Mouse (Mus musculus) lung, postnatal 14 days (tissue): ENCODE results near the gene Etv6.
A peak's percentile ranks its signal among the peaks of the same experiment; 100 is the strongest.

Source experiments
- DNase-seq: peaks from one replicate; pipeline ENCODE4 v3.0.0; 2021

Gene Etv6

DNA sequence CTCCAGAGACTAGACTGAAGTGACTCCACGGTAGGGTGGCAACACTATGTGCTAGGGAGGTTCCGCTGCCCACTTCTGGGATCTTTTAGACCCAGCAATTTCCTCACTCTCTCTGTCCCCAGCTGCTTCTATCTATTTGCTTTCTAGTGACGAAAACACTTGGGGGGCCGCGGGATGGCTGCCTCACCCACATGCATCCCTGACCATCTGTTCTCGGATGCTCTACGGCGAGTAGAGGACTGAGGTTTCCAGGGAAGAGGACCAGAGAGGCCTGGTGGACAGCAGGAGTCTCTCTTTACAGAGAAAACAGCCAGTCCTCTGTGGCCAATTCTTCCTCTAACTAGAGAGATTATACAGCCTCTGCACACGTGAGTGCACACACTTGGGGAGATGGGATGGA, 43.6 kb downstream of the Etv6 start:
- DNase-seq = no peak

DNA sequence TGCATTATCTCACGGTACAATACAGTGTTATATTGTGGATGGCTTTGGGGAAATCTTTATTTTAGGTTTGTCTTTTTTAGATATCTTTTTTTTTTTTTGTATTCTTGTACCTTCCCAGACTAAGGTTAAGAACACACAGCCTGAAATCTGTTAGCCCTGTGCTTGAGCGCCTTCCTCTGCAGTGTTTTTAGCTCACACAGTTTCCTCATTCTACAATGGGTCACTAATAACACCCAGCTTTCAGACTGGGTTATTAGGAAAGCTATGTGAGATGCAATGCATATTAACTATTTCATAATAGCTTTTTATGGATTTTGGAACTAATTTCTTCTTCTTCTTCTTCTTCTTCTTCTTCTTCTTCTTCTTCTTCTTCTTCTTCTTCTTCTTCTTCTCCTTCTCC, 44.1 kb downstream of the Etv6 start:
- no peak for DNase-seq

DNA sequence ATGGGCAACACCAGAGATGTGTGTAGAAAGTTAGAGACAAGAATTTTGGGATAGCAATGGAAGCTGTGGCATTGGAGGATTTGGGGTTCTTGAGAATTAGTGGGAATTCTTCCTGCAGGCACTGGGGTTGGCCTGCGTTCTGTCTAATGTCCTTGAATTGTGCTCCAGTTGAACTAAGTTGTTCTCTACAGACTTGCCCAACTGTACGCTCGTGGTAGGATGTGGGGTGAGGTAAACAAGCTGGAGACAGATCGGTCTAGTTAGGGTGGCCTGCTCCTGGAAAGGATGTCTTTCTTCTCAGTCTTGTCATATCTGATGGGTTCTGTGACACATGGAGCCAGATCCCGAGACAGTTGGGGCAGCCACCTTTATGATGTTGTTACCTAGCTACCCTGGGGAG, 45.4 kb downstream of the Etv6 start:
- DNase-seq = no peak

DNA sequence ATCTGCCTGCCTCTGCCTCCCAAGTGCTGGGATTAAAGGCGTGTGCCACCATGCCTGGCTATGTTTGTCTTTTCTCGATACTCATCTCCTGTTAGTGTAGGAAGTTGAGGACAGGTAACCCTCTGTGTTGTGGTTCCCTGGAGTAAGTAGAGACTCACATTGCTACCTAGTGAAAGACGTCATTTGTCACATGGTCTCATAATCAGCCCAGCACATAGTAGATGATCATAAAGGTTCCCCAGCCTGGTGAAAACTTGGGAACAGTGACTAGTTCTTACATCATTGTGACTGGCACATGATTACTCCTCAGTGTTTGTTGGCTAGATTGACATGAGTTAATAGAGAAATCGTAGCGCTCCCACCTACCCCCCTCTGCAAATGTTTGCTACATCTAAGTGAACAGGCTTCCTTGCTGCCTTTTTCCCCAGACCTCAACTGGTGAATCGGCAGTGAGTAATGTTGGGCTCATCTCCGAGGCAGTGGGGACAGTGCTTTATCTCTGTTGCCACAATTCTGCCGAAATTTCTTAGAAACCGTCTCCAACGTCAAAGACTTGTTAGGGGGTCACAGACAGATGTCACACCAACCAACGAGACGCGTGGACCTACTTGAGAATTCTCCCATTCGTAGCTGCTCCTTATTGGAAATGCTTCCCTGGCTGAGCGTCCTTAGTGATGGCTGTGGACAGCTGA, 46.9 kb downstream of the Etv6 start:
- DNase-seq = no peak

DNA sequence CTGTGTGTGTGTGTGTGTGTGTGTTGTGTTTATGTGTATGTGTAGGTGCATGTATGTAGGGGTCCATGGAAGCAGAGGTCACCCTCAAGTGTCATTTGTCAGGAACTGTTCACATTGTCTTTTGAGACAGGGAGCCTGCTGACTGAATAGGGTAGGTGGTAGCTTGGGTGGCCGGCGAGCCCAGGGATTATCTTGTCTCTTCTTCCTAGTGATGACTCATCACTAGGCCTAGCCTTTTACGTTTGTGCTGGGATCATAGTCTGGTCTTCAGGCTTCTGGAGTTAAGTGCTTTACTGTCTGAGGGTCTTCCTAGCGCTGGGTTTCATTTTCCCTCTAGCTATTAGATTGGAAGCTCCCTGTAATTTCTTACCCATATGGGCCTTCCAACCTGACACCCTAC, 47.9 kb downstream of the Etv6 start:
- DNase-seq = no peak

DNA sequence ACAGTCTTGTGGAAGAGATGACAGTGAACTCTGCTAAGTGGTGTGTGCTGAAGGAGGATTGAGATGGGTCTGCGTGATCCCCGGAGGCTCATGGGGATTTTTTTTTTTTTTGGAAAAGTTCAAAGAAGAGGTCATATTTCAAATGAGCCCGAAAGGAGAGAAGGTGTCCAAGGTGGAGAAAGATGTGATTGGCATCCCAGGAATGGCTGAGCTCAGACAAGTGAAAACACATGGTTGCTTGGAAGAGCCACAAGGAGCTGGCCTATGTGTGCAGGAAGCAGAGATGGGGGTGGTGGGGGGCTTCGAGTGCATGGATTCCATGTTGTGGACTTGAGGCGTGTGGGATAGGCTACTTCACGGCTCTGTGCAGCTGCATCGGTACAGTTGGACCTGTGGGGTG, 50.9 kb downstream of the Etv6 start:
- no peak for DNase-seq

DNA sequence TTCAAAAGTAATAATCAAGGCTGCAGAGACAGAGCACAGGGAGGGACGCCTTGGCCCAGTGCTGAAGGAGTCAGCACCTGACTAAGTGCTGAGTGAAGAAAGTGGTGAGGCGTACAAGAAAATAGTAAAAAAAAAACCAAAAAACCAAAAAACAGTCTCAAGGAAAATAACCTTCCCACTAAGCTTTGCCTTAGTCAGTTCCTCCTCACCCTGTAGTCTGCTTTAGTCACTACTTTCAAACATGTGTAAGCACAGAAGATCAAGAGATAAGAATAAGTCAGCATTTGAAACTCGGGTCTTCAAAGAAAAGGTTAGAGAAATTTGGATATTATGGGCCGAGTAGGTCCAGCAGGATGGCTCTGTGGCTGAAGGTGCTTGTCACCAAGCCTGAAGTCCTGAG, 52.2 kb downstream of the Etv6 start:
- no peak for DNase-seq

DNA sequence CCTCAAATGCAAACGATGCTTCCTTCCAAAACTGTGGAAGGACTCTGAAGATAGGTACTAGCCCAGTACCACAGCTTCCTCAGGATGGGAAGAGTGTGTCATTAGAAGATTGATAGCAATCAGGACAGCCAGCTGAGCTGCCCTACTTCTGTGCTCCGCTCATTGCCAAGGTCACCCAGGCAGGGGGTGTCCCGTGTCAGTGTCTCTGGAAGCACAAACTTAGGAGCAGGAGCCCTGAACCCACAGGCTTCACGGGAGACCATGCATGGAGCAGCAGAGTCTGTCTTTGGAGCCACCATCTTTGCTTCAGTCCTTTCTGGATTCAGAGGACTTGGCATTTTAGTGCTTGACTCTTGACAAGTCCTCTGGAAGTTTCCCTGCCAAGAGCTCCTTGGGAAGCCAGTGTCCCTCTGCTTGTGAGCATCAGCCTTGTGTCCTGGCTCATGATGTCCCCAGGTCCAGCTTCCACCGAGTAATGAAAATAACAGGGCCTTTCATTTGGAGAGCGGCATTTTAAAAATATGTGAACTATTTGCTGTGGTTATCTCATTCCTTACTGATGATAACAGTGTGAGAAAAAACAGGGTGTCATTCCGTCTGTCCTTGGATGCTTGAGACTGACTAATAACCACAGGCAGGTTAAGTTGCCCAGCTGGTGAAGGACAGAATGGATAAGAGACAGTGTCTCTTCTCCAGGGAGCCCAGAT, 54.3 kb downstream of the Etv6 start:
- no peak for DNase-seq

DNA sequence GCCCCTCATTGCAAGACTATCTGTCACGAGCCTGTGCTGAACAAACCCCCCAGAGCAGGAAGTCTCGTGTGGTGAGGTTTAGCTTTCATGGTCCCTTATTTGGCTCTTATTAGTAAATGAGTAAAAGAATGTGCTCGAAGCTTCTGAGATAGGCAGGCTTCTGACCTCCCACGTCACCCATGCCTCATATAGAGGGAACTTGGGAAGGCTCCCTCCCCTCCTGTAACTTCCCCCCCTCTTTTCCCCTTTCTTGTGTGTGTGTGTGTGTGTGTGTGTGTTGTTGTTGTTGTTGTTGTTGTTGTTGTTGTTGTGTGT, 54.8 kb downstream of the Etv6 start:
- DNase-seq = no peak

DNA sequence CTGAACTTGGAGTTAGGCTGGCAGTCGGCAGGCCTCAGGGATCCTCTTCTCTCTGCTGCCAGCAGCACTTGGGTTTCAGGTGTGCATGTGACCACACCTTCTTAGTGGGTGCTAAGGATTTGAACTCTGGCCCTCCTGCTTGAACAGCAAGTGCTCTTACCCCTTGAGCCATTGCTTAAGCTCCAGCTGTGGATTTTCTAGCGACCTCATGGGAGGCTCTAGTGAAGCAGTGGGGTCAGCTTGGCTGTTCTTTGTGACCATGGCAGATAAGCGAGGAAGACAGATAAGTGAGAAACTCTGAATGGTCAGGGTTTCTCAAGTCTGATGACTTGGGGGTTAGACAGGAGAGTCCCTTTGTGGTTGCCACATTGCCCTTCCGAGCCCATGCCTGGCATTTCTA, 55.4 kb downstream of the Etv6 start:
- no peak for DNase-seq

DNA sequence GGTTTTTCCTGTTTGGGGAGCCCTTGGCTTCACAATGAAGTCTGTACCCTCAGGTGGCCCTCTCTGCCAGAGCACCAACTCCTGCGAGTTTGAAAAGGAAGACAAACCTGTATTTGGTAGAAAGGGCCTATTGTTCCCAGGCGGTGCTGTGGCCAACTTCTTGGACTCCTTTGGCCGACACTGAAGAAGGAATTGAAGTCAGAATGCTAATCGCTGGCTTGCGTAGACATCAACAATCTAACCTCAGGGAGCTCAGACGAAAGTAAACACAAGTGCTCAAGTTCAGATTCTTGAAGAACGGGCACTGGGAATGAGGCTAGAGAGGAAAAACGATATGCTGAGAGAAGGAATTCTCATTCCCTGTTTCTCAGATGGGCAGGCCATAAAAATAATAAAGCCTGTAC, 55.9 kb downstream of the Etv6 start:
- peak; percentile 12 for DNase-seq

DNA sequence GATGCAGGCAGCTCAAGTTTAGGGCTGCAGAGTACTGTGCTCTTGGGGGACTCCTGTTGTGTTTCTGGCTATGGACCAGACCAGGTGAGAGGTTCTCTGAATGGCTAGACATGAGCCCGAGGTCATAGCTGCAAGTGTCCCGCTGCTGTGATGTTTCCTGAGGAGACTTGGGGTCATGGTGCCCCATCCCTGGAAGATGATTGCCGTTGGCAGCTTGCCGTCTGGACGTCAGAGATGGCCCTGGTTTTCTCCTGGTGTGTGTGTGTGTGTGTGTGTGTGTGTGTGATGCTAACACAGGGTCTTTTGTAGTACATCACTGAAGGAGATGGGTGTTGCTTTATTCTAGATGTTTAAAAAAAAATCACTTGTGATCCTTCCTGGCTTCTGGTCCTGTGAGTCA, 58.6 kb downstream of the Etv6 start:
- no peak for DNase-seq

DNA sequence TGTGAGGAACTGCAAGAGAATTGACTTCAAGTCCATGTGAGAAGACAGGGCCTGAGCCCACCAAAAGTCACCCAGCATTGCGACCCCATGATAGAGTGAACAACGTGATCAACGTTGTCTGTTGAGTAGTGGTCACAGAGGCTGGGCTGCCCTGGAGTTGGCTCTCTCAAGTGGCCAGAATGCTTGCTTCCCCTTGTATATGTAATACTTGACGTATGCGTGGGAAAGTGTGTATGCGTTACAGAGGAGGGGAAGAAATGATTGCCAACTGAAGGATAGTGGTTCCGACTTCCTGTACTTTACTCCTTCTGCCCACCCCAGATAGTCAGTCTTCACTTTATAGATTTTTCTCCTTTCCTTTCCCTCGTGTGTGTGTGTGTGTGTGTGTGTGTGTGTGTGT, 59.1 kb downstream of the Etv6 start:
- DNase-seq = no peak

DNA sequence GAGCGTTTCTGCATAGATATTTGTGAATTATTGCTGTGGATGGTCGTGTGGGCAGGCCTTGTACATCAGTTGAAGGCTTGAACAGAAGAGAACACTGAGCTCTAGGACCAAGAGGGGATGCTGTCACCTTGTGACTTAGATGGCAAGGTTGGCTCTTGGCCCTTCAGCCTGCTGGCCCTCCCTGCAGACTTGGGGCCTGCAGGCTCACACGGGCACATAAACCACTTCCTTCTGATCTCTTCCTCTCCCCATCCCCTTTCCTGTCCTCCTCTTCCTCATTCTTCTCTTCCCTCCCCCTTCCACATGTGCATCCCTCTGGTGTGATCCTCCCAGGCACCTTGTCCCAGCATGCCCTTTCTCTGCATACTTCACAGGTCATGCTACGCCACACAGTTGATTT, 60.1 kb downstream of the Etv6 start:
- DNase-seq = no peak

DNA sequence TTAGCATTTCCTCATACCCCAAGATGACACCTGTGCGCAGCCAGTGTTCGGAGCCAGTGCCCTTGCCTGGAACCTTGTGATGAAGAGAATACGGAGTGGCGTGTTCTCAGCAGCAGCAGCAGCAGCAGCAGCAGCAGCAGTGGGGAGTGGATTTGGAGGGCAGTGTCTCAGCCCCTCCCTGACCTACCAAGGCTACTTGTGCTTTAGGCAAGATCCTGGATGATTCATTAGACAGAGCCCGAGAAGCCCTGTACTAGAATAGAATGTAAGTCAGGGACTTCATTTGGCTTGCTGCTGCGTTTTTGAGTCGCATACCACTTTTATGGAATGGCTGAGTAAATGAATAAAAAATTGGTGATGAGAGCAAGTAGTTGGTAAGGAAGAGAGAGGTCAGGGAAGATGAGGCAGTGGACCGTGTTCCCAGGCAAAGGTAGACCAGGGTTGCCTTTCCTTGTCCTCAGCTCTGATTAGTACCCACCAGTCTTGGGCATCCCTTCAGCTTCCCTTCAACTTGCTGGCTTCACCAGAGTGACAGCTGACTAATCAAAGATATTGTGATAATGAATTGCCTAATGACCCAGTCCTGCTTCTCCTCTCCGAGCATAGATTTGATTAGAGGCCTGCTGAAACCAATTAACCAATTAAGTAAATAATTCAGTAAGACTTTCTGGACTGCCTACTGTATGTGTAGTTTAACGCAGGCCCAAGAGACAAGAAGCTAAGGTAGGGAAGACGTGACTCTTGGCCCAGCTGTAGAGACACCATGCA, 64.7 kb downstream of the Etv6 start:
- no peak for DNase-seq

DNA sequence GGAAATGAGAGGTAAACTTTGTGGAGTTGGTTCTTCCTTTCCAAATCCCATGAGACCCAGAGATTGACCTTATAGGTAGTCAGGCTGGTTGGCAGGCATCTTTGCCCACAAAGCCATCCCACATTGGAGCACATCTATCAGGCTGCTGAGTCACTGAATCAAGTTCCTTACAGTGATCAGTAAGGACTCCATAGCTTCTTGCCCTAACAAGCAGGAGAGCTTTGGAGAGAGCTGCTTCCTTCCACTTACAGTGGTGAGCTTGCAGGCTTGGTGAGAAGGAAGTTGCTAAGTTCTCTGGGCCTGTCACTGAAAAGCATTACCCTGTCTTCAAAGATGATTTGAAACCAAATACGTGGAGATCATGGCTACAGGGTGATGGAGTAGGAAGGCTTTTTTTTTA, 66.9 kb downstream of the Etv6 start:
- DNase-seq = no peak

DNA sequence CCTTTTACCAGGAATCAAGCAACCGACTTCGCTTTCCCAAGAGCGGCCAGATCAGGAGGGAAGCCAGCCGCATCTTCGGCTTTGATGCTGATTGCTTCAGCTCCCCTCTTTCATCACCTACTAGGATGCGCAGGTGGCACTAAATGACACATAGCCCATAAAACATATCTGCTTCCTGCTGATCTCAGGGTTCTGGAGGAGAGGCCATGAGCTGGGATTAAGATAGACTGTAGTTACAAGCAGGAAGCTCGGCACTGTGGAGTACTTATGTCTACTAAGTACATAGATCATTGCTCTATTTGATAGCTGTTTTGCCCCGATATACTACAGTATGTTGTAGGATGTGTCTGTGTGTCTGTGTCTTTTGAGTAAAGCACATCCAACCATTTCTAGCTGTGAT, 68.0 kb downstream of the Etv6 start:
- no peak for DNase-seq

DNA sequence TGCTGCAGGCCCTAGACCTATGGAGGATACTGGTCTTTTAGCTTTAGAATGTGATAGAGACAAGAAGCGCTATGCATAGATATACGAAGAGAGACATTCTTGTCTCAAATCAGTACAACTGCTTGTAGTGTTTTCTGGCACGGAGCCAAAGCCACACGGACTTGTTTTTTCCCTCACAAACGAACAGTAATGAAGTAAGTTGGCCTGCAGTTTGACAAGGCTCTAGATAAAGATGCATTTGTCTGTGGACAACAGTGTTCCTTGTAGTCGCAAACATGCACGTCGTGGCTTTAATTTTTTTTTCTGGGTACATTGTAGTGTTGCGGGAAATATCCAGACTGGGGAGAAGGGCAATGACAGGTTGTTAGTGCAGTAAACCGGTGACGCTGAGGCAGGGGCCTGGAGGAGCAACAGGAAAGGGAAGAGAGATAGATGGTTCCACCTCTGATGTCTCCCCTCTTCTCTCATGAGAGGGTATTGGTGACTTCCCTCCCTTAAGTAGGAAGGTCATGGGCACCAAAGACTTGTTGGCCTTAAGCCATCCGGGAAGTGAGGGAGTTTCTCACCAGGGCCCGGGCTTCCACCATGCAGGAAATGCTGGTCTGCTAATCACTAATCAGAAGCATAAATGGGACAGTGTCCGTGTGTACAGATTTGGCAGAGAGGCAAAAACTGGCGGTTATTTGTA, 70.2 kb downstream of the Etv6 start:
- DNase-seq = peak; percentile 56

DNA sequence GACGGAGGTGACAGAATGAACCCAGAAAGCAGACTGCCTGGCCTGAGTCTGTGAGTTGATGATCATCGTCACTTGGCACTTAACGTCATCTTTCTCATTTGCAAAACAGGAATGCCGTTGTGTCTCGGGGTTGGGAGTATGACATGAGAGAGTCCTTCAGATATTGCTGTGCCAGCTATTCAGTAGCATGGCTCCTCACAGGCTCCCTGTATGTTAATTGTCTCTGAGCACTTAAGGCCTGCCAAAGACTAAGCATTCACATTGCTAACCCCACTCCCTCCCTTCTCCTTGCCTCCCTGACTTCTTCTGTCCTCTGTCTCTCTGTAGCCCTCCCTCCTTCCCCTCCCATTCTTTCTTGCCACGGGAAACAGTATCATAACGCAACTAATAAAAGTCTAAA, 72.2 kb downstream of the Etv6 start:
- DNase-seq = no peak

DNA sequence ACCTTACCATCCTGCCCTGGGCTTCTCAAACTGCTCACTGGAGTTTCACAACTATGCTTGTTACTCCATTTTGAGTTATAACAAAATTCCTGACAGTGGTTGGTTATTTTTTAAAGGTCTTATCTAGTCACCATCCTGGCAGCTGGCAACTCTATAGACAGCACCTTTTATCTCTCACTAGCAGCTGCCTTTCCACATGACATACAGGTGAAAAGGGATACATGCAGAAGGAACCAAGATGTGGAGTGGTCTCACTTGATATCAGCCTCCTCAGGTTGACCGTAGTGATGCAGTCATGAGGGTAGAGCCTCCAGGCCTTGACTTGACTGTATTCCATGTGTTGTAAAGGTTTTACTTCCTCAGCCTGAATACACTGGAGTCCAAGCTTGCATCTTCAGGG, 74.2 kb downstream of the Etv6 start:
- DNase-seq = no peak

DNA sequence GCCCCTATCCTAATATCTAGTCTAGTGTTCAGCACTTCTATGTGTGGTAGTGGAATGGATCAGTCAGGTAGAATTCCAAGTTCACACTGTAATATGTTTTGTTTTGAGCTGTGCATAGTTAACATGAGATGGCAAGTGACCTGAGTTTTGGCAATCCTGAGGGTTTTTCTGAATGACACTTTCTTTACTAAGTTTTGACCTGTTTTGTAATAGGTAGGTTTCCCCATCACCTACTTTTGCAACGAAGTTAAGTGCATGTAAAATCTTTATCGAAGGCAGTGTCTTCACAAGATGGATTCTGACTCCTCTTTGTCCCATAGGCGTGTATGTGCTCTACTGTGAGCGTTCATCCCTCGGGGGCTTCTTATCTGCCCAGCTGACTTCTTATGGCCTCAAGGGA, 74.7 kb downstream of the Etv6 start:
- no peak for DNase-seq

DNA sequence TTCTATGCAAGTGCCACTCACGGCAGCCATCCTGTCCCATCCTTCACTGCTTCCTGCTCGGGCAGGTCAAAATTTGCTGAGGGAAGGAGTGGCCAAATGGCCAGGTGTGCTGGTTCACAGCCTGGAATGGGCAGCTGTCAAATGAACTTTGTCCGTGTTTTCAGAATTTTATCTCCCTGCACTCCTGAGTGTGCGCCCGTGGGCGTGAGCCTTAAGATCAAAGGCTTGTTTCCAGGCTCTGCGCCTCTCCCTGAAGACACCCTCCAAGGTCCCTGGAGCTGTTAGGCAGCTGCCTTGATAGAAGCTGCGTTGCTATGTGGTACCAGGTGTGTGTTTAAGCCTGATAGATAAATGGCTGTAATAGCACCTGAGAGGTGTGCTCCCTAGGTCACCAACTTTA, 76.1 kb downstream of the Etv6 start:
- DNase-seq = no peak

DNA sequence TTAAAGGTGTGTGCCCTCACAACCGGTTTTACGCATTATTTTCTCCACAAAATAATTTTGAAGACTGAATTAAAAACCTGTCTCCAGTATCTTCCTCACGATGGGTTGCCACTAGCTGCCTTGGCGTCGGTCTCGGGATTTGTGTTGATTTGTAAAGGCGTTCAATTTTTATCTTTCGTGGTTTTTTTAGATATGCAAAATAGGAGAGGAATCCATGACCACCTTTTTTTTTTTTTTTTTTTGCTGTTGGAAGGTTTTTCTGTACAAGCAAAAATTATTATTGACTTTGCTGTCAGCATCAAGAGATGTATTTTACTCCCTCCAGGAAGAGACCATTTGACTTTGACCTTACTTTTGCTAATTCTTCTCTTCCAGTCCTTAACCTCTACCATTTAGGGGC, 77.3 kb downstream of the Etv6 start:
- no peak for DNase-seq

DNA sequence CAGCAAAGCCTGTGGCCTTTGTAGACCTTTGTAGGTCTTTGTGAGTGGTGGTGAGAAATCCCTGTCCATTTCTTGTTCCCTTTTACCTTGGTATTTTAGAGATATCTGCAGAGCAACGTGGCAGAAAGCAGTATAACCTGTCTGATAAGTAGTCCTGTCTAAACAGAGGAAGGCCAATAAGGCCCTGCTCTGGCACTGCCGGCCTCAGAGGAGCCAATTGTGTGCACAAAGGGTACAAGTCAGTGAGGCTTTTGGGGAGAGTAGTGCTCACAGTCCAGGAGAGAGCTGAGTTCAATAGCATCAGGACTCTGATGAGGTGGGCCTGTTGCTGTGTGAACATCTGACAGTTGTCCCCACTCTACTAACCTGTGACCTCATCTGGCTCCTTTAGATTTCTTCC, 77.7 kb downstream of the Etv6 start:
- DNase-seq = no peak
